Mouse (Mus musculus) heart, embryonic 15.5 days (tissue): ENCODE measurements around the gene Gm14180. TPM values are rescaled to one million over a fixed set of nuclear protein-coding genes. Genes with fewer than 3 reads are reported as not detected.
"Not testable (repeated sequence)": the region's sequence is repeated elsewhere in the genome, so short reads cannot be mapped to it uniquely, and the experiment has no call there.

Experiments used
- ATAC-seq: fragments of 200-750 bp; cut with Nextera tagmentation; replicated peaks from 2 replicates; pipeline ENCODE4 v1.8.0; 2017; ENCODE audit warnings: low read depth, moderate TSS enrichment; ENCODE audit not compliant: insufficient number of reproducible peaks, insufficient read depth, low FRiP score
- H3K27ac ChIP-seq: fragments of 300-500 bp; sonication (generic); 2 replicates; pipeline ENCODE4 v1.5.1; 2015; ENCODE audit warnings: mild to moderate bottlenecking, inconsistent platforms
- H3K27me3 ChIP-seq: fragments of 300-500 bp; sonication (generic); 2 replicates; pipeline ENCODE4 v1.6.1; 2015; ENCODE audit warnings: inconsistent platforms
- H3K36me3 ChIP-seq: fragments of 300-500 bp; sonication (generic); 2 replicates; pipeline ENCODE4 v1.6.1; 2015; ENCODE audit warnings: mild to moderate bottlenecking, inconsistent platforms
- H3K4me1 ChIP-seq: fragments of 300-500 bp; sonication (generic); replicated peaks from 2 replicates; pipeline ENCODE4 v1.6.1; 2015; ENCODE audit warnings: inconsistent platforms
- H3K4me2 ChIP-seq: fragments of 300-500 bp; sonication (generic); 2 replicates; pipeline ENCODE4 v1.6.1; 2015; ENCODE audit warnings: inconsistent platforms, mild to moderate bottlenecking, moderate library complexity
- H3K4me3 ChIP-seq: fragments of 300-500 bp; sonication (generic); 2 replicates; pipeline ENCODE4 v1.5.1; 2015; ENCODE audit warnings: mild to moderate bottlenecking, inconsistent platforms
- H3K9ac ChIP-seq: fragments of 300-500 bp; sonication (generic); 2 replicates; pipeline ENCODE4 v1.6.1; 2015; ENCODE audit warnings: mild to moderate bottlenecking, inconsistent platforms
- H3K9me3 ChIP-seq: fragments of 300-500 bp; sonication (generic); replicated peaks from 2 replicates; pipeline ENCODE4 v1.6.1; 2016; ENCODE audit warnings: inconsistent platforms
- WGBS: fragments of 180-500 bp; shearing (Covaris S2); methylation state at CpG from one replicate; pipeline ENCODE4 v1.1.7; 2015; ENCODE audit warnings: mixed read lengths; 5-methylcytosine and 5-hydroxymethylcytosine counted together
- polyA plus RNA-seq: library from polyadenylated mRNA; unstranded; fragments of >200 nt; fragmentation: Nextera tagmentation; extraction: Ambion mirVana; gene quantifications from 2 replicates; pipeline ENCODE4 v1.2.1, GENCODE M21; 2015

The Gm14180 gene
- polyA plus RNA-seq = not detected in 2 replicates

DNA sequence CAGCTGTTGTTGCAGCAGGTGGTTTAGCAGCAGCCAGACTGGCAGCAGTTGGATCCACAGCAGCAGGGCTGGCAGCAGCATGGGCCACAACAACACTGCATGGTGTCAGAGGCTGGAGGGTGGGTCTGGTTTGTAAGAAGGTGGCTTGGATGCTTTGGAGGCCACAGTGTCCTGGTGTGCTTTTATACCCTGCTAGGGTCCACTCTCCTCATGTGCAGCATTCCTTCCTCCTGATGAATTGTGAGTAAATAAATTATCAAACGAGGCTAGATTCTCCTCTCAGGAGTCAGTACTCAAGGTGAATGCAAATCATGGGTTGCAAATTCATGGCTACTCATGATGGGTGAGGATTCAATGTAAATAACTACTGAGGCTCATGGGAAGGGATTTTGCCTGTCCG lies at the start of gene Gm14180:
Gm14180 (minus strand) TSS at position 101 of the 400 bp plus-strand sequence.
- H3K27me3 ChIP-seq = no peaks in the 10 kb centered on the region
- WGBS = 52% methylated on average over 2 of the region's 2 CpGs
- H3K9me3 ChIP-seq = no peaks in the 10 kb centered on the region
- no peak within 1 kb of the TSS for H3K4me2 ChIP-seq
- no peaks in the 10 kb centered on the region for H3K36me3 ChIP-seq
- H3K4me1 ChIP-seq = no peaks in the 10 kb centered on the region
- H3K9ac ChIP-seq = no peak within 1 kb of the TSS
- H3K27ac ChIP-seq = no peak within 1 kb of the TSS
- H3K4me3 ChIP-seq = no peak within 1 kb of the TSS
- no peak for ATAC-seq

DNA sequence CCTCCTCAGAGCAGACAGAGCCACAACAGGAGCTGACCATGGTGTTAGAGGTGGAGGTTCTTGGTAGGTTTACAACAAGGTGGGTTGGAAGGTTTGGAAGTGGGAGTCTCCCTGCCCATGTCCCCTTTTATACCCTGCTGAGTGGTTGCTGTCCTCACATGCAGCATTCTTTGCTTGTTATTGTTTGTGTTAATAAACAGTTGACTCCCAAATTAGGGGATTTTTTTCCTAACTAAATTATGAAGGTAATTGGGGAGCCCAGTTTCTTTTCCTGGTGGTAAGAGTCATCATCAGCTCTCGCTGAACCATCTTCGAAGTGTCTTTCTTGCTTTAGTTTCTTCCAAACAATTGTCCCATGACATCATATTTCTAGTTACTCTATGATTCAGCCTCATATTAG lies 46.5 kb upstream of the Gm14180 start, which contains the start of gene Krtap4-8:
Krtap4-8 (minus strand) TSS at position 101 of the 400 bp plus-strand sequence.
- H3K4me3 ChIP-seq = no peak within 1 kb of the TSS
- no peak for ATAC-seq
- H3K36me3 ChIP-seq = no peaks in the 10 kb centered on the region
- no peak within 1 kb of the TSS for H3K9ac ChIP-seq
- no peaks in the 10 kb centered on the region for H3K27me3 ChIP-seq
- H3K9me3 ChIP-seq = no peaks in the 10 kb centered on the region
- H3K4me2 ChIP-seq = no peak within 1 kb of the TSS
- WGBS = 89% methylated on average over 2 of the region's 2 CpGs
- H3K4me1 ChIP-seq = no peaks in the 10 kb centered on the region
- no peak within 1 kb of the TSS for H3K27ac ChIP-seq

DNA sequence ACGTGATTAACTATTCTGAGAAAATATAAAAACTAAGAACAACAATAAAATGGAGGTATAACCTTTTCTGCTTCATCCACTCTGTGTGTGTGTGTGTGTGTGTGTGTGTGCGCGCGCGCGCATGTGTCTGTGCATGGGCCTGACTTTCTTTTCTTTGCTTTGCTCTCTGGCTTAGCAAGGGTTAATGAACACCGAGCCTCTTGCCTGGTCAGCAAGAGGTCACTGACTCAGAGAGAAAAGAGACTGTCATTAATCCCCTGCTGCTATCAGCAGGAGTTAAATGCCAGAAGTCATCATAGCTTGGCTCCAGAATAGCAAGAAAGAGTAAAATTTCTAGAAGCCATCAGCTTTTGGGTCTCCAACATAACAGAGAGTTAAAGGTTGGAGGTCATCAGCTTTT lies 44.3 kb upstream of the Gm14180 start:
- Histone ChIP-seq H3K9ac (no peak overlapping the region), H3K9me3 (no peaks in the 10 kb centered on the region), H3K36me3 (no peaks in the 10 kb centered on the region), H3K27ac (no peak overlapping the region), H3K4me1 (no peaks in the 10 kb centered on the region), H3K4me2 (no peak overlapping the region), H3K4me3 (no peak overlapping the region), H3K27me3 (no peaks in the 10 kb centered on the region)
- 68% methylated on average over 7 of the region's 7 CpGs for WGBS
- ATAC-seq = no peak

DNA sequence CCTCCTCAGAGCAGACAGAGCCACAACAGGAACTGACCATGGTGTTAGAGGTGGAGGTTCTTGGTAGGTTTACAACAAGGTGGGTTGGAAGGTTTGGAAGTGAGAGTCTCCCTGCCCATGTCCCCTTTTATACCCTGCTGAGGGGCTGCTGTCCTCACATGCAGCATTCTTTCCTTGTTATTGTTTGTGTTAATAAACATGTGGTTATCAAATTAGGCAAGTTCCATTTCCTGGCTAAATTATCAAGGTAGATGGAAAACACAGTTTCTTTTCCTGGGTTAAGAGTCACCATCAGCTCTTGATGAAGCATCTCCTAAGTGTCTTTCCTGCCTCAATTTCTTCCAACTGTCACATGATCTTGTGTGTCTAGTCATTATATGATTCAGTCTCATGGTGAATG lies 38.7 kb upstream of the Gm14180 start, which contains the start of gene Gm11595:
Gm11595 (minus strand) TSS at position 101 of the 400 bp plus-strand sequence.
- H3K27me3 ChIP-seq, H3K9ac ChIP-seq, H3K9me3 ChIP-seq, ATAC-seq, H3K4me3 ChIP-seq, H3K27ac ChIP-seq, H3K36me3 ChIP-seq, H3K4me1 ChIP-seq, H3K4me2 ChIP-seq: not testable (repeated sequence)

DNA sequence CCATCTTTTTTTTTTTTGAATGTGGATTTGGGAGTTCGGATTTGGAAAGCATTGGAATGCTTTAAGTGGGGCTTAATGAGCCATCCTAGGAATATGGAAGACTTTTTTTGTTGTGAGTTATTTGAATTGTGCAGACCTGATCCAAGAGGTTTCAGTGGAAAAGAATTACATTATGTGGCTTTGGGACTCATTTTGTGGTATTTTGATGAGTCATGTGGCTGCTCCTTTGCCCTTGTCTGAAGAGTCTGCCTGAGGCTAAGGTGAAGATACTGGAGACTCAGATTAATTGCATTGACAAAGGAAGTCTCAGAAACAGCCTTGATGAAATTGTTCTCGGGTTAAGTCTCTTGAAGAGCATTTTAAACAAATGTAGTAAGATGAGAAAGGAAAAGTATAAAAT lies 34.3 kb upstream of the Gm14180 start:
- H3K27me3 ChIP-seq = no peaks in the 10 kb centered on the region
- H3K4me3 ChIP-seq = no peak overlapping the region
- H3K9me3 ChIP-seq = no peaks in the 10 kb centered on the region
- ATAC-seq = no peak
- H3K4me1 ChIP-seq = no peaks in the 10 kb centered on the region
- H3K4me2 ChIP-seq = no peak overlapping the region
- H3K27ac ChIP-seq = no peak overlapping the region
- no peaks in the 10 kb centered on the region for H3K36me3 ChIP-seq
- 64% methylated on average over 2 of the region's 2 CpGs for WGBS
- H3K9ac ChIP-seq = no peak overlapping the region

GRCm38 (mm10) chr11:99758877-99759276 lies 24.8 kb upstream of the Gm14180 start:
- no peak overlapping the region for H3K9ac ChIP-seq
- no peak overlapping the region for H3K4me3 ChIP-seq
- H3K27me3 ChIP-seq = no peaks in the 10 kb centered on the region
- H3K36me3 ChIP-seq = no peaks in the 10 kb centered on the region
- no peaks in the 10 kb centered on the region for H3K4me1 ChIP-seq
- no peak overlapping the region for H3K4me2 ChIP-seq
- WGBS = 83% methylated on average over 1 of the region's 1 CpGs
- no peaks in the 10 kb centered on the region for H3K9me3 ChIP-seq
- no peak overlapping the region for H3K27ac ChIP-seq
- no peak for ATAC-seq

DNA sequence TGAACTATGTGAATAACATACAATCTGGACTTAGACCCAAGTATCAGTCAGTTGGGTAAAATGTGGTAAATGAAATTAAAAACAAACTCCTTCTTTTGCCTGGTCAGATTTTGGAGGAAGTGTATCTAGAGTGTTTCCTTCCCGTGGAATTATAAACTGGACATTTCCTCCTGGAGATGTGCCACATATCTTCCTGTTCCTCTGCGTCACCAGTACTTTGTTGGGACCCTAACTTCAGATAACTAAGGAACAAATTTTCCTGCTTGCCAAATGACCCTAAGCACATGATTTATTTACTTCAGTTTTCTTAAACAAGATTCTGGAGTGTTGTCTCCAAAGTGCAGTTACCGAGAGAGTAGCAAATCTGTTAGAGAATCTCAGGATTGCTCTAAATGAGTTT lies 9.9 kb upstream of the Gm14180 start:
- no peaks in the 10 kb centered on the region for H3K27me3 ChIP-seq
- no peak for ATAC-seq
- WGBS = 56% methylated on average over 3 of the region's 3 CpGs
- no peak overlapping the region for H3K9ac ChIP-seq
- no peak overlapping the region for H3K27ac ChIP-seq
- no peaks in the 10 kb centered on the region for H3K36me3 ChIP-seq
- no peaks in the 10 kb centered on the region for H3K9me3 ChIP-seq
- no peak overlapping the region for H3K4me2 ChIP-seq
- H3K4me3 ChIP-seq = no peak overlapping the region
- no peaks in the 10 kb centered on the region for H3K4me1 ChIP-seq

DNA sequence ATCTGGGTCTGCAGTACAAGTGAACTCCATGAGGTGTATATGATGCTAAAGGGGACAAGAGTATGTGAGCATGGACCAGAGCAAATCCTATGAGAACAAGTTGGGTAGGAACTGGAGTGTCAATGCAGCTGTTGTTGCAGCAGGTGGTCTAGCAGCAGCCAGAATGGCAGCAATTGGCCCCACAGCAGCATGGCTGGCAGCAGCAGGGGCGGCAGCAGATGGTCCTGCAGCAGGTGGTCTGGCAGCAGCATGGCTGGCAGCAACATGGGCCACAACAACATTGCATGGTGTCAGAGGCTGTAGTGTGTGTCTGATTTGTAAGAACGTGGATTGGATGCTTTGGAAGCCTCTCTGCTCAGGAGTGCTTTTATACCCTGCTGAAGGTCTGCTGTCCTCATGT lies 10.0 kb downstream of the Gm14180 start:
- Histone ChIP-seq H3K9ac (no peak overlapping the region), H3K4me2 (no peak overlapping the region), H3K4me1 (no peaks in the 10 kb centered on the region), H3K36me3 (no peaks in the 10 kb centered on the region), H3K9me3 (no peaks in the 10 kb centered on the region), H3K27ac (no peak overlapping the region), H3K4me3 (no peak overlapping the region), H3K27me3 (no peaks in the 10 kb centered on the region)
- WGBS = 51% methylated on average over 2 of the region's 2 CpGs
- ATAC-seq = no peak

- no peak for ATAC-seq
- H3K4me3 ChIP-seq = no peak overlapping the region
Measured at GRCm38 (mm10) chr11:99718759-99719158, 15.3 kb downstream of the Gm14180 start.

DNA sequence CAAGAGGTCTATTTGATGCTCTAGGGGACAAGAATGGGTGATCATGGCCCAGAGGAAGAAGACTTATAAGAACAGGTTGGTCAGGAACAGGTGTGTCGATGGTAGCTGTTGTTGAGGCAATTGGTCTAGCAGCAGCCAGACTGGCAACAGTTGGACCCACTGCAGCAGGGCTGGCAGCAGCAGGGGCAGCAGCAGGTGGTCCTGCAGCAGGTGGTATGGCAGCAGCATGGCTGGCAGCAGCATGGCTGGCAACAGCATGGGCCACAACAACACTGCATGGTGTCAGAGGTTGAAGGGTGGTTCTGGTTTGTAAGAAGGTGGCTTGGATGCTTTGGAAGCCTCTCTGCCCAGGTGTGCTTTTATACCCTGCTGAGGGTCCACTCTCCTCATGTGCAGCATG lies 43.6 kb downstream of the Gm14180 start, which contains the start of gene Gm14190:
Gm14190 (minus strand) TSS at position 278 of the 400 bp plus-strand sequence.
- H3K9ac ChIP-seq = no peak within 1 kb of the TSS
- H3K9me3 ChIP-seq = no peaks in the 10 kb centered on the region
- WGBS = 76% methylated on average over 1 of the region's 1 CpGs
- no peak within 1 kb of the TSS for H3K4me2 ChIP-seq
- H3K4me1 ChIP-seq = no peaks in the 10 kb centered on the region
- H3K4me3 ChIP-seq = no peak within 1 kb of the TSS
- no peak for ATAC-seq
- H3K36me3 ChIP-seq = no peaks in the 10 kb centered on the region
- no peak within 1 kb of the TSS for H3K27ac ChIP-seq
- no peaks in the 10 kb centered on the region for H3K27me3 ChIP-seq

More at GRCm38 (mm10) chr11:99718759-99719158, 15.3 kb downstream of the Gm14180 start:
- Histone ChIP-seq H3K9me3 (no peaks in the 10 kb centered on the region), H3K4me2 (no peak overlapping the region), H3K27me3 (no peaks in the 10 kb centered on the region), H3K36me3 (no peaks in the 10 kb centered on the region), H3K9ac (no peak overlapping the region), H3K27ac (no peak overlapping the region), H3K4me1 (no peaks in the 10 kb centered on the region)
- WGBS = 70% methylated on average over 1 of the region's 1 CpGs

GRCm38 (mm10) chr11:99685235-99685634 lies 48.9 kb downstream of the Gm14180 start:
- H3K36me3 ChIP-seq, H3K9ac ChIP-seq, H3K4me3 ChIP-seq, H3K4me1 ChIP-seq, H3K27me3 ChIP-seq, H3K9me3 ChIP-seq, H3K27ac ChIP-seq, ATAC-seq, H3K4me2 ChIP-seq: not testable (repeated sequence)
- WGBS = 56% methylated on average over 1 of the region's 1 CpGs
